Mouse (Mus musculus) lung, embryonic 16.5 days (tissue): ENCODE results near the gene Golga4. TPM values are rescaled to one million over a fixed set of nuclear protein-coding genes. Genes with fewer than 3 reads are reported as not detected.
"Not testable (repeated sequence)": the region's sequence is repeated elsewhere in the genome, so short reads cannot be mapped to it uniquely, and the experiment has no call there.

Experiments used
- ATAC-seq: fragments of 200-750 bp; cut with Nextera tagmentation; 2 replicates; pipeline ENCODE4 v1.8.0; 2017; ENCODE audit warnings: low read depth, mild to moderate bottlenecking, moderate library complexity
- H3K27ac ChIP-seq: fragments of 300-500 bp; sonication (generic); 2 replicates; pipeline ENCODE4 v1.5.1; 2014; ENCODE audit warnings: mild to moderate bottlenecking, control low read depth, low read length
- H3K27me3 ChIP-seq: fragments of 300-500 bp; sonication (generic); 2 replicates; pipeline ENCODE4 v1.6.1; 2014; ENCODE audit warnings: low read depth, low read length, mixed read lengths; ENCODE audit not compliant: control insufficient read depth, insufficient read depth
- H3K36me3 ChIP-seq: fragments of 300-500 bp; sonication (generic); 2 replicates; pipeline ENCODE4 v1.6.1; 2014; ENCODE audit warnings: low read length; ENCODE audit not compliant: control insufficient read depth, insufficient read depth
- H3K4me1 ChIP-seq: fragments of 300-500 bp; sonication (generic); replicated peaks from 2 replicates; pipeline ENCODE4 v1.6.1; 2014; ENCODE audit warnings: low read length, mixed read lengths; ENCODE audit not compliant: control insufficient read depth, insufficient read depth
- H3K4me2 ChIP-seq: fragments of 300-500 bp; sonication (generic); 2 replicates; pipeline ENCODE4 v1.6.1; 2014; ENCODE audit warnings: low read depth, low read length, control low read depth
- H3K4me3 ChIP-seq: fragments of 300-500 bp; sonication (generic); 2 replicates; pipeline ENCODE4 v1.5.1; 2014; ENCODE audit warnings: mild to moderate bottlenecking, low read length, control low read depth
- H3K9ac ChIP-seq: fragments of 300-500 bp; sonication (generic); 2 replicates; pipeline ENCODE4 v1.6.1; 2014; ENCODE audit warnings: low read length, control low read depth
- H3K9me3 ChIP-seq: fragments of 300-500 bp; sonication (generic); 2 replicates; pipeline ENCODE4 v1.6.1; 2016; ENCODE audit warnings: low read length; ENCODE audit not compliant: control insufficient read depth
- WGBS: fragments of 180-500 bp; shearing (Covaris S2); extraction: QIAGEN DNeasy Blood & Tissue Kit; methylation state at CpG from one replicate; pipeline ENCODE4 v1.1.7; 2014; 5-methylcytosine and 5-hydroxymethylcytosine counted together
- polyA plus RNA-seq: library from polyadenylated mRNA; unstranded; fragments of >200 nt; fragmentation: Nextera tagmentation; extraction: Ambion mirVana; gene quantifications from 2 replicates; pipeline ENCODE4 v1.2.1, GENCODE M21; 2015

Golga4 gene
- polyA plus RNA-seq, 1 experiment from 2014 or later: 40.2 TPM

GRCm38 (mm10) chr9:118587115-118587514 lies 81.0 kb downstream of the Golga4 start:
- no peak overlapping the region for H3K27ac ChIP-seq
- H3K9me3 ChIP-seq: no peaks in the 10 kb centered on the region
- H3K36me3 ChIP-seq: no peaks in the 10 kb centered on the region; the same call in 1 of the 2 replicates
- WGBS: 57% methylated on average over 4 of the region's 4 CpGs
- H3K27me3 ChIP-seq: no peaks in the 10 kb centered on the region
- H3K4me2 ChIP-seq: no peak overlapping the region
- no peak for ATAC-seq
- no peaks in the 10 kb centered on the region for H3K4me1 ChIP-seq
- no peak overlapping the region for H3K9ac ChIP-seq
- no peak overlapping the region for H3K4me3 ChIP-seq

DNA sequence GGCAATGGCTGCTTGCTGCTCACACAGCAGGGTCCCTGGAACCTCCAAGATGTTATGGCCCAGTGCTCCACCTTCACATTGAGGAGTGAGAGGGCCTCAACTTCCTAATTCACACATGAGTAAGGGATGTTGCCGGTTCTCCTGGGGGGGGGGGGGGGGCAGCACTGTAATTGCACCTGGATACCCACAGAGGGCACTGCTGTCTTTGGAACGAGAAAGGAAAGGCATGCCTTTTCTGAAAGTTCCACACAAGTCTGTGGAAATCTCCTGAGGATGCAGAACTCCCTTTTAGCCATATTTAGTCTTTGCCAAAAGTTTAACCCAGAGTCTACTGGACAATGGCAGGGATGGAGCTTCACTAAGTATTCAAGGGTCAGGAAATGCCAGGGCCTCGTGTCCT lies 83.2 kb downstream of the Golga4 start:
- H3K9me3 ChIP-seq: no peaks in the 10 kb centered on the region
- 0 out of 2 replicates have a peak, but pooled peaks cover 3% of the 10 kb centered on the region for H3K4me1 ChIP-seq
- H3K4me2 ChIP-seq: no peak overlapping the region
- no peak overlapping the region for H3K27ac ChIP-seq
- no peaks in the 10 kb centered on the region; the same call in 1 of the 2 replicates for H3K36me3 ChIP-seq
- H3K4me3 ChIP-seq: no peak overlapping the region
- 31% methylated on average over 2 of the region's 3 CpGs for WGBS
- no peaks in the 10 kb centered on the region for H3K27me3 ChIP-seq
- H3K9ac ChIP-seq: no peak overlapping the region
- no peak for ATAC-seq

DNA sequence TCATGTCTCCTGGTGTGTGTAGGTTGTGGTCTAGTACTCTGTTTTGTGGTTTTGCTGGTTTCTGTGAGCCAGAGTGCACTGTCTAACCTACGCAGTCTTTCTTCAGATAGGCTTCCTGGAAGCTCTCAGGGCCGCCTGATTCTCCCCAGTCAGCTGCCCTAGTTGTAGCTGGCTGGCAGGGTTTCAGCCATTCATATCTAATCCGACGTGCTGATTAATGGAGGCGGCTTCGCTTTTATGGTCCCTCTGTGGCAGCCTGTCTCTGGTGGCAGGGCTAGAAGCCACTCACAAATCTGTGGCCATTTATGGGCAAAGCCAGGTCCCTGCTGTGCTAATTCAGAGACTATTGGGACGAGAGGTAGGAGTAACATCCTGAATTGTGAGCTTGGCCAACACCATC lies 84.2 kb downstream of the Golga4 start:
- H3K27me3 ChIP-seq: no peaks in the 10 kb centered on the region
- H3K9ac ChIP-seq: no peak overlapping the region
- no peaks in the 10 kb centered on the region for H3K36me3 ChIP-seq
- H3K4me3 ChIP-seq: no peak overlapping the region
- H3K27ac ChIP-seq: no peak overlapping the region
- WGBS: 59% methylated on average over 7 of the region's 7 CpGs
- H3K4me2 ChIP-seq: no peak overlapping the region
- no peaks in the 10 kb centered on the region for H3K9me3 ChIP-seq
- peak; percentile 30; the same call in 1 of the 2 replicates for ATAC-seq
- 0 out of 2 replicates have a peak, but pooled peaks cover 3% of the 10 kb centered on the region for H3K4me1 ChIP-seq

DNA sequence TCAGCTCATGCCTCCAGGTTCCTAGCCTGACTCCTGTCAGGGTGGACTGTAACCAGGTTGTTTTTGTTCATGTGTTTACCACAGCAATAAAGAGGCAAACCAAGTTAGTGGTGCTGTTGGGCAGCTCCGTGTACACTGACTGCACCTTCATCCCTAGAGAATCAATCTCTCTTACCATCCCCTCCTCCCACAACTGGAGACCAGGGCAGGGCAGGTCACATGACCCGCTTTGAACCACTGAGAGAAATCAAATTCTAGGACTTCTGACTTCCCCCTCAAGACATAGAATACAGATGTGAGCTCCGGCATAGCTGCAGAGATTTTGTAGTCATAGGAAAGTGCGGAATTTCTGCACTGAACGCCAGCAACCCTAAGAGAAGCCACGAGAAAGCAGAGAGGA lies 85.6 kb downstream of the Golga4 start:
- H3K36me3 ChIP-seq: no peaks in the 10 kb centered on the region
- 73% methylated on average over 6 of the region's 6 CpGs for WGBS
- no peak overlapping the region for H3K4me2 ChIP-seq
- ATAC-seq: no peak
- no peak overlapping the region for H3K9ac ChIP-seq
- H3K27ac ChIP-seq: no peak overlapping the region
- no peak overlapping the region for H3K4me3 ChIP-seq
- H3K27me3 ChIP-seq: no peaks in the 10 kb centered on the region
- no peaks in the 10 kb centered on the region for H3K9me3 ChIP-seq
- H3K4me1 ChIP-seq: 0 out of 2 replicates have a peak, but pooled peaks cover 3% of the 10 kb centered on the region

DNA sequence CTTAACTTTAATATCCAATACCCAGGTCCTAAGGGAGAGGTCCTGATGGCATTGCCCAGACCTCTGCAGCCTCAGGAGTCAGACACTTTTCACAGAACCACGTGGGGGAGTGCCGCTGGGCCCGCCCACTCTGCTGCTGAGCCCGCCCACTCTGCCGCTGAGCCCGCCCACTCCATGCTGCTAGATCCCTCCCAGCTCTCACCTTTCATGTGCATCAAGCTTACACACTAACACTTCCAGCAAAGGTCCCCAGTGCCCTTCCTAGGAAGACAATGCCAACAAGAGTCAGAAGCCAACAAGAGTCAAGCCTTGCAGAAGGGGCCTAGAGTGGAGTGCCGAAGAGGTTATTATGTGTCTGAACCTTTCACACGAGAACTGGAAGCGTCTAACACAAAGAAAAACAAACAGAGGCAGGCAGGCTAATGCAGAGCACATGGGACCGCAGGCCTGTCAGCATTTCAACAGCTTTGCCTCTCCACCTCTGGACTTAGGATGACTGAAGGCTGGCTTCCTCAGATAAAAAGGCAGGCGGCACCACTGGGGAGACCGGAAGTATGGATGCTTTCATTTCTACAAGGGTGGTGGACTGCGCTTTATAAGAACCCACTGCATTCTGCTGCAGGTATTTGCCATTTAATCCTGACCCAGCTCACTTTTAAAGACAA lies 86.7 kb downstream of the Golga4 start:
- Histone ChIP-seq H3K9me3 (no peaks in the 10 kb centered on the region), H3K4me3 (no peak overlapping the region), H3K4me1 (0 out of 2 replicates have a peak, but pooled peaks cover 3% of the 10 kb centered on the region), H3K36me3 (no peaks in the 10 kb centered on the region), H3K27me3 (no peaks in the 10 kb centered on the region), H3K27ac (no peak overlapping the region), H3K9ac (no peak overlapping the region), H3K4me2 (no peak overlapping the region)
- 35% methylated on average over 13 of the region's 13 CpGs for WGBS
- ATAC-seq: peak; percentile 68; the same call in 1 of the 2 replicates

DNA sequence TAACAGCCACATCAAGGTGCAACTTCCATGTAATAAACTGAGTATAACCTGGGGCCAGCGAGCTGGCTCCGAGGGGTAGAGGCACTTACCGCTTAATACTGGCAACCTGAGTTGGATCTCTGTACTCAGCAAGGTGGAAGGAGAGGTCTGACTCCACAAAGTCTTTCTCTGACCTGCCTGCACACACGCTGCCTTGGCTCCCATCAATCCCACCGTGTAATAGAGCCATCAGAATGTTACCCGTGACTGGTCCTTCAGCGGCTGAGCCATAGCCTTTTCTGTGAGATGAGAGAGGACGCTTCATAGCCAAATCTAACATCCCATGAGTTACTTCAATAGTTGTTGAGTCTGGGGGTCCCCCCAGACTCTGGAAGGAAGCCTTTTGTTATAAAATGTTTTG lies 87.4 kb downstream of the Golga4 start:
- H3K36me3 ChIP-seq: no peaks in the 10 kb centered on the region
- no peak overlapping the region for H3K4me3 ChIP-seq
- 0 out of 2 replicates have a peak, but pooled peaks cover 3% of the 10 kb centered on the region for H3K4me1 ChIP-seq
- no peak overlapping the region for H3K4me2 ChIP-seq
- 79% methylated on average over 8 of the region's 8 CpGs for WGBS
- no peaks in the 10 kb centered on the region for H3K9me3 ChIP-seq
- no peak for ATAC-seq
- no peaks in the 10 kb centered on the region for H3K27me3 ChIP-seq
- H3K27ac ChIP-seq: no peak overlapping the region
- no peak overlapping the region for H3K9ac ChIP-seq

- H3K27ac ChIP-seq: no peak overlapping the region
- no peak overlapping the region for H3K4me2 ChIP-seq
- H3K4me1 ChIP-seq: 0 out of 2 replicates have a peak, but pooled peaks cover 3% of the 10 kb centered on the region
- no peaks in the 10 kb centered on the region for H3K36me3 ChIP-seq
- no peaks in the 10 kb centered on the region for H3K9me3 ChIP-seq
- H3K4me3 ChIP-seq: no peak overlapping the region
- ATAC-seq: no peak
- no peaks in the 10 kb centered on the region for H3K27me3 ChIP-seq
- 56% methylated on average over 7 of the region's 7 CpGs for WGBS
- no peak overlapping the region for H3K9ac ChIP-seq
Measured at GRCm38 (mm10) chr9:118596767-118597166, 90.7 kb downstream of the Golga4 start.

- not testable (repeated sequence) for H3K36me3 ChIP-seq, ATAC-seq, H3K27ac ChIP-seq, H3K4me3 ChIP-seq, H3K27me3 ChIP-seq, H3K4me1 ChIP-seq, H3K9me3 ChIP-seq, H3K9ac ChIP-seq, H3K4me2 ChIP-seq
- 51% methylated on average over 2 of the region's 3 CpGs for WGBS
Measured at GRCm38 (mm10) chr9:118600393-118600792, 94.3 kb downstream of the Golga4 start.

DNA sequence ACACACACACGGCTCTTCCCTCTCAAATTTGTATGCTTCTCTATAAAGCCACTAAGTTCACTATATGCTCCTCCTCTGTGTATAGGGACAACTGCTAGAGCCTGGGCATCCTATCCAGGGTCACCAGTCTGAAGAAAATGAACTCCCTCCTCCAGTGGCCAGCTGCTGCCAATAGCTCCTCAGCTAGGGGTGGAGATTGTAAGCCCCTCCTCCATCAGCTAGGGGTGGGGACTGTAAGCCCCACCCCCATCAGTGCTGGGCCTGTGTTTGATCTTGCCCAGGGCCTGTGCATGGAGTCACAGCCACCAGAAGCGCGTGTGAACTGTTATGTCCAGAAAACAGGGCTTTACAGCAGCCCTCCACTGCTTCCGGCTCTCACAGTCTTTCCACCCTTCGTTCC lies 96.5 kb downstream of the Golga4 start:
- H3K27ac ChIP-seq: no peak overlapping the region
- H3K27me3 ChIP-seq: peaks cover 4% of the 10 kb centered on the region; the same call in 1 of the 2 replicates
- H3K9me3 ChIP-seq: no peaks in the 10 kb centered on the region
- H3K4me3 ChIP-seq: no peak overlapping the region
- WGBS: 85% methylated on average over 5 of the region's 5 CpGs
- peaks cover 5% of the 10 kb centered on the region; the same call in 1 of the 2 replicates for H3K4me1 ChIP-seq
- no peaks in the 10 kb centered on the region for H3K36me3 ChIP-seq
- ATAC-seq: no peak
- no peak overlapping the region for H3K4me2 ChIP-seq
- no peak overlapping the region for H3K9ac ChIP-seq
